Mouse (Mus musculus) small intestine, adult 2 months (tissue): Measurements from ENCODE around the gene Zbtb7b. TPM values are rescaled to one million over a fixed set of nuclear protein-coding genes. Genes with fewer than 3 reads are reported as not detected.

ENCODE experiments used
- H3K27ac ChIP-seq: fragments of 200-500 bp; 2 replicates; pipeline ENCODE4 v1.5.1; 2012; ENCODE audit warnings: low read depth, low read length, control low read depth, inconsistent platforms; ENCODE audit not compliant: insufficient read depth
- H3K27me3 ChIP-seq: fragments of 200-500 bp; 2 replicates; pipeline ENCODE4 v1.6.1; 2012; ENCODE audit warnings: mild to moderate bottlenecking, moderate library complexity, low read length, inconsistent platforms; ENCODE audit not compliant: control insufficient read depth, insufficient read depth
- H3K36me3 ChIP-seq: fragments of 200-500 bp; 2 replicates; pipeline ENCODE4 v1.6.1; 2012; ENCODE audit warnings: mild to moderate bottlenecking, low read length, control low read depth, inconsistent platforms; ENCODE audit not compliant: control insufficient read depth, insufficient read depth
- H3K4me1 ChIP-seq: fragments of 200-500 bp; 2 replicates; pipeline ENCODE4 v1.6.1; 2012; ENCODE audit warnings: low read length, inconsistent platforms, mixed read lengths; ENCODE audit not compliant: control insufficient read depth, insufficient read depth, insufficient read length
- H3K4me3 ChIP-seq: fragments of 200-500 bp; 2 replicates; pipeline ENCODE4 v1.5.1; 2012; ENCODE audit warnings: low read depth, mild to moderate bottlenecking, control low read depth, inconsistent platforms, low read length, moderate library complexity
- CTCF ChIP-seq: fragments of 200-500 bp; IDR thresholded peaks from 2 replicates; pipeline ENCODE4 v1.5.1; 2012; ENCODE audit warnings: low read depth, mild to moderate bottlenecking, control low read depth, inconsistent platforms, low read length, moderate library complexity, mixed read lengths; ENCODE audit not compliant: insufficient replicate concordance, insufficient read length; ENCODE audit errors: extremely low read depth
- POLR2A ChIP-seq: fragments of 200-500 bp; IDR thresholded peaks from 2 replicates; pipeline ENCODE4 v1.6.1; 2012; ENCODE audit warnings: low read depth, mild to moderate bottlenecking, control low read depth, inconsistent platforms, low read length, moderate library complexity
- WGBS: fragments of 180-500 bp; shearing (Covaris S2); methylation state at CpG from one replicate; pipeline ENCODE4 v1.1.7; 2018; 5-methylcytosine and 5-hydroxymethylcytosine counted together
- polyA plus RNA-seq: library from polyadenylated mRNA; depleted of rRNA; stranded (reverse); fragments of >200 nt; gene quantifications from 2 replicates; pipeline ENCODE4 v1.2.3, GENCODE M21; 2012; rRNA removed

Zbtb7b gene
- 97.8 and 262 TPM in 2 replicates for polyA plus RNA-seq

GRCm38 (mm10) chr3:89394006-89394893 lies at the start of gene Zbtb7b:
TSS of gene Zbtb7b (minus strand) at chr3:89394776.
- Histone ChIP-seq H3K27me3 (no peaks in the 10 kb centered on the region), H3K36me3 (peaks cover 7% of the 10 kb centered on the region; the same call in 1 of the 2 replicates), H3K4me1 (peaks cover 10% of the 10 kb centered on the region), H3K27ac (peak within 1 kb of the TSS; percentile 97), H3K4me3 (peak within 1 kb of the TSS; percentile 72)
- WGBS: 1% methylated on average over 42 of the region's 42 CpGs
- TF ChIP-seq POLR2A: no peak; the same call in 1 of the 2 replicates
- TF ChIP-seq CTCF: peak; percentile 35; the same call in 1 of the 2 replicates

GRCm38 (mm10) chr3:89440691-89441090 lies 46.1 kb upstream of the Zbtb7b start:
- no peak overlapping the region for H3K27ac ChIP-seq
- TF ChIP-seq CTCF (no peak), POLR2A (no peak)
- WGBS: 85% methylated on average over 2 of the region's 2 CpGs
- no peak overlapping the region for H3K4me3 ChIP-seq
- no peaks in the 10 kb centered on the region for H3K27me3 ChIP-seq
- H3K36me3 ChIP-seq: peaks cover 42% of the 10 kb centered on the region
- H3K4me1 ChIP-seq: peaks cover 9% of the 10 kb centered on the region

GRCm38 (mm10) chr3:89437269-89437668 lies 42.7 kb upstream of the Zbtb7b start:
- 18% methylated on average over 5 of the region's 5 CpGs for WGBS
- Histone ChIP-seq H3K4me1 (peaks cover 9% of the 10 kb centered on the region), H3K27me3 (no peaks in the 10 kb centered on the region), H3K4me3 (peak overlapping the region; percentile 79), H3K36me3 (peaks cover 39% of the 10 kb centered on the region), H3K27ac (peak overlapping the region; percentile 82)
- TF ChIP-seq CTCF: no peak
- TF ChIP-seq POLR2A: no peak

GRCm38 (mm10) chr3:89436176-89437113 lies 41.9 kb upstream of the Zbtb7b start, which contains the start of gene Pbxip1:
TSS of gene Pbxip1 (plus strand) at chr3:89436706.
- Histone ChIP-seq H3K27me3 (no peaks in the 10 kb centered on the region), H3K27ac (peak within 1 kb of the TSS; percentile 82), H3K4me3 (peak within 1 kb of the TSS; percentile 79), H3K36me3 (peaks cover 39% of the 10 kb centered on the region), H3K4me1 (peaks cover 9% of the 10 kb centered on the region)
- TF ChIP-seq CTCF (no peak), POLR2A (peak; percentile 86)
- 2% methylated on average over 16 of the region's 16 CpGs for WGBS

- Histone ChIP-seq H3K27ac (no peak overlapping the region), H3K4me1 (peaks cover 11% of the 10 kb centered on the region), H3K4me3 (no peak overlapping the region), H3K36me3 (peaks cover 29% of the 10 kb centered on the region), H3K27me3 (no peaks in the 10 kb centered on the region)
- 73% methylated on average over 7 of the region's 7 CpGs for WGBS
- TF ChIP-seq POLR2A (no peak), CTCF (no peak)
Observed at GRCm38 (mm10) chr3:89435041-89435440, 40.5 kb upstream of the Zbtb7b start.

- H3K4me1 ChIP-seq: peaks cover 11% of the 10 kb centered on the region
- no peak for TF ChIP-seq POLR2A
- TF ChIP-seq CTCF: no peak
- no peaks in the 10 kb centered on the region for H3K27me3 ChIP-seq
- 73% methylated on average over 11 of the region's 11 CpGs for WGBS
- peaks cover 25% of the 10 kb centered on the region for H3K36me3 ChIP-seq
- H3K27ac ChIP-seq: no peak overlapping the region
- no peak overlapping the region for H3K4me3 ChIP-seq
Observed at GRCm38 (mm10) chr3:89434532-89434931, 40.0 kb upstream of the Zbtb7b start.

- TF ChIP-seq CTCF (no peak), POLR2A (no peak)
- peaks cover 22% of the 10 kb centered on the region for H3K36me3 ChIP-seq
- 99% methylated on average over 8 of the region's 8 CpGs for WGBS
- no peak overlapping the region for H3K4me3 ChIP-seq
- no peak overlapping the region for H3K27ac ChIP-seq
- peaks cover 11% of the 10 kb centered on the region for H3K4me1 ChIP-seq
- H3K27me3 ChIP-seq: no peaks in the 10 kb centered on the region
Observed at GRCm38 (mm10) chr3:89432606-89433005, 38.0 kb upstream of the Zbtb7b start.
